22 mouse cellular contexts compared by ENCODE assay signal in the genomic region with DNA sequence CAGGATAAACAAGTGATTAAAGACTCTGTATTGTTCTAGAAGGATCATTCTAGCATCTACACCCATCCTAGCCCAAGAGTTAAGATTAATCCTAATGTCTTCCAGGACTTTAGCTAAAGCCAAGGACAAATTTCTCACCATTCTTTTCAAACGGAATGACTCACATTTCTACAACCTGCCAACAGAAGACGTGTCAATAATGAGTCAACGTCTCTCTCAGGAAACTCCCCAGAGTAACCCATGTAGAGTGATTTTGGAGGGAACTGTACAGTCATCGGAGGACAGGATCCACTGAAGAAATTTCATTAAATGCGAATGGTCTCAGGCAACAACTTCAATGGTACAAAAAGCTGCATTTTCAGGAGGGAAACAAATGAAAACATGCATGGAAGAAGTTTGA.
DNase-seq lines count a peak whose midpoint lies in the region; ATAC-seq and TF ChIP-seq lines count a peak whose summit lies in the region.
"Had no signal": no experiment of that assay in that cellular context is flagged by ENCODE, and none has a peak within 500 bp of the region (broad histone marks: within the 10 kb centered on the region; RNA-seq: fewer than 3 reads in every experiment).

No protein-coding gene starts in this region.

- H3K36me3 ChIP-seq in hindbrain, embryonic 14.5 days (replicated peaks; ENCODE audit: control insufficient read depth, insufficient read depth): no peaks in the 10 kb centered on the region
- H3K36me3 ChIP-seq: embryonic facial prominence, embryonic 12.5 days; forebrain, embryonic 15.5 days; hindbrain, embryonic 15.5 days; intestine, embryonic 15.5 days; limb, embryonic 12.5 days; liver, embryonic 13.5 days; lung, embryonic 15.5 days; midbrain, embryonic 13.5 days; neural tube, embryonic 13.5 days; stomach, embryonic 15.5 days had no signal

- no peak for ATAC-seq in hindbrain, embryonic 14.5 days (ENCODE audit: low FRiP score)
- ATAC-seq: CD4-positive, CD25-positive, alpha-beta regulatory T cell, adult 4 months; forebrain, embryonic 15.5 days; intestine, embryonic 15.5 days; midbrain, embryonic 13.5 days had no signal

- peaks cover 2% of the 10 kb centered on the region; the same call in 1 of the 2 replicates for H3K4me1 ChIP-seq in lung, adult 2 months (ENCODE audit: control insufficient read depth, insufficient read depth, low read length)
- H3K4me1 ChIP-seq in hindbrain, embryonic 14.5 days (replicated peaks; ENCODE audit: control insufficient read depth, insufficient read depth, low read length): no peaks in the 10 kb centered on the region
- H3K4me1 ChIP-seq: embryonic facial prominence, embryonic 12.5 days; forebrain, embryonic 15.5 days; hindbrain, embryonic 15.5 days; intestine, embryonic 15.5 days; limb, embryonic 12.5 days; liver, embryonic 13.5 days; lung, embryonic 15.5 days; midbrain, embryonic 13.5 days; neural tube, embryonic 13.5 days; stomach, embryonic 15.5 days had no signal

- H3K9ac ChIP-seq in hindbrain, embryonic 14.5 days: no peak overlapping the region
- H3K9ac ChIP-seq: embryonic facial prominence, embryonic 12.5 days; forebrain, embryonic 15.5 days; hindbrain, embryonic 15.5 days; intestine, embryonic 15.5 days; limb, embryonic 12.5 days; liver, embryonic 13.5 days; lung, embryonic 15.5 days; midbrain, embryonic 13.5 days; neural tube, embryonic 13.5 days; stomach, embryonic 15.5 days had no signal

- TF ChIP-seq CTCF in lung, adult 2 months (IDR thresholded peaks at IDR 0.05; ENCODE audit: insufficient read depth, low read length): no peak

- no peaks in the 10 kb centered on the region for H3K9me3 ChIP-seq in hindbrain, embryonic 14.5 days (ENCODE audit: control insufficient read depth, low read length)
- H3K9me3 ChIP-seq: embryonic facial prominence, embryonic 12.5 days; forebrain, embryonic 15.5 days; hindbrain, embryonic 15.5 days; intestine, embryonic 15.5 days; limb, embryonic 12.5 days; liver, embryonic 13.5 days; lung, embryonic 15.5 days; midbrain, embryonic 13.5 days; neural tube, embryonic 13.5 days; stomach, embryonic 15.5 days had no signal

- H3K27ac ChIP-seq in hindbrain, embryonic 14.5 days: no peak overlapping the region
- H3K27ac ChIP-seq: embryonic facial prominence, embryonic 12.5 days; forebrain, embryonic 15.5 days; hindbrain, embryonic 15.5 days; intestine, embryonic 15.5 days; limb, embryonic 12.5 days; liver, embryonic 13.5 days; lung, embryonic 15.5 days; midbrain, embryonic 13.5 days; neural tube, embryonic 13.5 days; stomach, embryonic 15.5 days had no signal

- no peaks in the 10 kb centered on the region for H3K27me3 ChIP-seq in hindbrain, embryonic 14.5 days (ENCODE audit: control insufficient read depth, insufficient read depth, low read length)
- H3K27me3 ChIP-seq: embryonic facial prominence, embryonic 12.5 days; forebrain, embryonic 15.5 days; hindbrain, embryonic 15.5 days; intestine, embryonic 15.5 days; limb, embryonic 12.5 days; liver, embryonic 13.5 days; lung, embryonic 15.5 days; midbrain, embryonic 13.5 days; neural tube, embryonic 13.5 days; stomach, embryonic 15.5 days had no signal

- DNase-seq in heart, adult 8-10 months (ENCODE audit: low spot score): peak; percentile 40
- no peak for DNase-seq in heart, postnatal 4 days
- peak; percentile 3 for DNase-seq in lung, postnatal 25 days (ENCODE audit: low spot score)
- no peak for DNase-seq in lung, adult 2 months
- DNase-seq in brain, adult 2 months (ENCODE audit: low read depth, low spot score): peak; percentile 26
- no peak for DNase-seq in cerebellum, postnatal 10 days
- DNase-seq in hindbrain, embryonic 14.5 days (ENCODE audit: low spot score): no peak
- DNase-seq: cerebellum, adult 9-11 months; gastrocnemius, postnatal 25 days; kidney, postnatal 4 days; liver, embryonic 13.5 days; right cerebral cortex, postnatal 25 days had no signal

- WGBS in lung, adult 2 months: 48% methylated on average over 5 of the region's 5 CpGs
- WGBS in hindbrain, embryonic 14.5 days: 83% methylated on average over 5 of the region's 5 CpGs

- no peak overlapping the region for H3K4me2 ChIP-seq in hindbrain, embryonic 14.5 days (replicated peaks)
- H3K4me2 ChIP-seq: embryonic facial prominence, embryonic 12.5 days; forebrain, embryonic 15.5 days; hindbrain, embryonic 15.5 days; intestine, embryonic 15.5 days; limb, embryonic 12.5 days; liver, embryonic 13.5 days; lung, embryonic 15.5 days; midbrain, embryonic 13.5 days; neural tube, embryonic 13.5 days; stomach, embryonic 15.5 days had no signal

- no peak overlapping the region for H3K4me3 ChIP-seq in lung, adult 2 months (replicated peaks; ENCODE audit: extremely low read depth, low read depth, low read length)
- H3K4me3 ChIP-seq in hindbrain, embryonic 14.5 days (replicated peaks; ENCODE audit: low read length): no peak overlapping the region
- H3K4me3 ChIP-seq: embryonic facial prominence, embryonic 12.5 days; forebrain, embryonic 15.5 days; hindbrain, embryonic 15.5 days; intestine, embryonic 15.5 days; limb, embryonic 12.5 days; liver, embryonic 13.5 days; lung, embryonic 15.5 days; midbrain, embryonic 13.5 days; neural tube, embryonic 13.5 days; stomach, embryonic 15.5 days had no signal

- TF ChIP-seq POLR2A in lung, adult 2 months (IDR thresholded peaks at IDR 0.05; ENCODE audit: borderline replicate concordance, extremely low read depth, low read depth, low read length): no peak

Comparison
In these comparisons a context has a peak if more than half of its experiments do, and no peak if none do; other contexts are left out.
1. DNase-seq: peak in heart, adult 8-10 months (single experiment), lung, postnatal 25 days (single experiment) and brain, adult 2 months (single experiment); none in heart, postnatal 4 days (single experiment), lung, adult 2 months (single experiment), cerebellum, postnatal 10 days (0 of 2) and hindbrain, embryonic 14.5 days (single experiment).